Mouse (Mus musculus): ENCODE data around the gene Plekhg5. TPM values are rescaled to one million over a fixed set of nuclear protein-coding genes. Genes with fewer than 3 reads are reported as not detected.
A peak's percentile ranks its signal among the peaks of the same experiment; 100 is the strongest.

The Plekhg5 gene
- polyA plus RNA-seq (2012; rRNA removed): 22.2 and 23.6 TPM in 2 replicates

- Histone ChIP-seq H3K27me3 (replicated peaks; ENCODE audit: control insufficient read depth, insufficient read depth, low read length) (no peaks in the 10 kb centered on the region), H3K4me1 (ENCODE audit: control insufficient read depth, insufficient read depth, low read length) (no peaks in the 10 kb centered on the region; the same call in 1 of the 2 replicates), H3K27ac (ENCODE audit: insufficient read depth, low read depth, low read length) (no peak within 1 kb of the TSS), H3K4me3 (ENCODE audit: insufficient read depth, low read depth, low read length) (no peak within 1 kb of the TSS), H3K36me3 (ENCODE audit: control insufficient read depth, insufficient read depth, low read length) (no peaks in the 10 kb centered on the region)
- no peak for DNase-seq
- 45% methylated on average over 10 of the region's 10 CpGs for WGBS
- TF ChIP-seq POLR2A (IDR thresholded peaks at IDR 0.05; ENCODE audit: low read depth, low read length) (no peak), CTCF (conservative IDR thresholded peaks at IDR 0.05; ENCODE audit: insufficient read depth, insufficient read length, low read depth, low read length) (no peak)
Observed at GRCm38 (mm10) chr4:152072121-152072601, at the start of gene Plekhg5. Gene Plekhg5 (plus strand): TSS chr4:152072498.

- Histone ChIP-seq H3K27me3 (replicated peaks; ENCODE audit: control insufficient read depth, insufficient read depth, low read length) (no peaks in the 10 kb centered on the region), H3K27ac (ENCODE audit: insufficient read depth, low read depth, low read length) (no peak overlapping the region), H3K4me1 (ENCODE audit: control insufficient read depth, insufficient read depth, low read length) (0 out of 2 replicates have a peak, but pooled peaks cover 6% of the 10 kb centered on the region), H3K4me3 (ENCODE audit: insufficient read depth, low read depth, low read length) (no peak overlapping the region), H3K36me3 (ENCODE audit: control insufficient read depth, insufficient read depth, low read length) (no peaks in the 10 kb centered on the region)
- 70% methylated on average over 8 of the region's 8 CpGs for WGBS
- no peak for DNase-seq
- TF ChIP-seq CTCF (conservative IDR thresholded peaks at IDR 0.05; ENCODE audit: insufficient read depth, insufficient read length, low read depth, low read length): no peak
- no peak for TF ChIP-seq POLR2A (IDR thresholded peaks at IDR 0.05; ENCODE audit: low read depth, low read length)
Observed at GRCm38 (mm10) chr4:152022506-152022905, 49.8 kb upstream of the Plekhg5 start.

GRCm38 (mm10) chr4:152024525-152024924 lies 47.8 kb upstream of the Plekhg5 start:
- no peaks in the 10 kb centered on the region for H3K36me3 ChIP-seq (ENCODE audit: control insufficient read depth, insufficient read depth, low read length)
- H3K4me1 ChIP-seq (ENCODE audit: control insufficient read depth, insufficient read depth, low read length): peaks cover 6% of the 10 kb centered on the region; the same call in 1 of the 2 replicates
- no peak overlapping the region for H3K27ac ChIP-seq (ENCODE audit: insufficient read depth, low read depth, low read length)
- no peak for DNase-seq
- no peak overlapping the region for H3K4me3 ChIP-seq (ENCODE audit: insufficient read depth, low read depth, low read length)
- 94% methylated on average over 11 of the region's 11 CpGs for WGBS
- TF ChIP-seq POLR2A (IDR thresholded peaks at IDR 0.05; ENCODE audit: low read depth, low read length) (no peak), CTCF (conservative IDR thresholded peaks at IDR 0.05; ENCODE audit: insufficient read depth, insufficient read length, low read depth, low read length) (no peak)
- H3K27me3 ChIP-seq (replicated peaks; ENCODE audit: control insufficient read depth, insufficient read depth, low read length): no peaks in the 10 kb centered on the region

GRCm38 (mm10) chr4:152026751-152027508 lies 45.4 kb upstream of the Plekhg5 start:
- Histone ChIP-seq H3K27ac (ENCODE audit: insufficient read depth, low read depth, low read length) (peak overlapping the region; percentile 19), H3K4me1 (ENCODE audit: control insufficient read depth, insufficient read depth, low read length) (peaks cover 6% of the 10 kb centered on the region; the same call in 1 of the 2 replicates)

GRCm38 (mm10) chr4:152027524-152027923 lies 44.8 kb upstream of the Plekhg5 start, which contains the start of gene Zbtb48:
Gene Zbtb48 (minus strand): TSS chr4:152027671.
- H3K27me3 ChIP-seq (replicated peaks; ENCODE audit: control insufficient read depth, insufficient read depth, low read length): no peaks in the 10 kb centered on the region
- peaks cover 6% of the 10 kb centered on the region; the same call in 1 of the 2 replicates for H3K4me1 ChIP-seq (ENCODE audit: control insufficient read depth, insufficient read depth, low read length)
- H3K4me3 ChIP-seq (ENCODE audit: insufficient read depth, low read depth, low read length): peak within 1 kb of the TSS; percentile 66
- DNase-seq: peak; percentile 99
- TF ChIP-seq CTCF (conservative IDR thresholded peaks at IDR 0.05; ENCODE audit: insufficient read depth, insufficient read length, low read depth, low read length) (no peak), POLR2A (IDR thresholded peaks at IDR 0.05; ENCODE audit: low read depth, low read length) (no peak)
- H3K36me3 ChIP-seq (ENCODE audit: control insufficient read depth, insufficient read depth, low read length): no peaks in the 10 kb centered on the region
- H3K27ac ChIP-seq (ENCODE audit: insufficient read depth, low read depth, low read length): peak within 1 kb of the TSS; percentile 19
- WGBS: under 1% methylated on average over 35 of the region's 35 CpGs

More at GRCm38 (mm10) chr4:152026751-152027508, 45.4 kb upstream of the Plekhg5 start:
- Histone ChIP-seq H3K4me3 (ENCODE audit: insufficient read depth, low read depth, low read length) (peak overlapping the region; percentile 66), H3K27me3 (replicated peaks; ENCODE audit: control insufficient read depth, insufficient read depth, low read length) (no peaks in the 10 kb centered on the region), H3K36me3 (ENCODE audit: control insufficient read depth, insufficient read depth, low read length) (no peaks in the 10 kb centered on the region)
- peak; percentile 51 for DNase-seq
- WGBS: 2% methylated on average over 41 of the region's 41 CpGs
- no peak for TF ChIP-seq POLR2A (IDR thresholded peaks at IDR 0.05; ENCODE audit: low read depth, low read length)
- 0 out of 2 replicates have a peak, but pooled peaks have one; percentile 4 for TF ChIP-seq CTCF (conservative IDR thresholded peaks at IDR 0.05; ENCODE audit: insufficient read depth, insufficient read length, low read depth, low read length)

GRCm38 (mm10) chr4:152028456-152028855 lies 43.8 kb upstream of the Plekhg5 start:
- peaks cover 6% of the 10 kb centered on the region; the same call in 1 of the 2 replicates for H3K4me1 ChIP-seq (ENCODE audit: control insufficient read depth, insufficient read depth, low read length)
- no peaks in the 10 kb centered on the region for H3K27me3 ChIP-seq (replicated peaks; ENCODE audit: control insufficient read depth, insufficient read depth, low read length)
- DNase-seq: no peak
- no peaks in the 10 kb centered on the region for H3K36me3 ChIP-seq (ENCODE audit: control insufficient read depth, insufficient read depth, low read length)
- no peak for TF ChIP-seq CTCF (conservative IDR thresholded peaks at IDR 0.05; ENCODE audit: insufficient read depth, insufficient read length, low read depth, low read length)
- no peak for TF ChIP-seq POLR2A (IDR thresholded peaks at IDR 0.05; ENCODE audit: low read depth, low read length)
- 61% methylated on average over 15 of the region's 15 CpGs for WGBS
- no peak overlapping the region for H3K4me3 ChIP-seq (ENCODE audit: insufficient read depth, low read depth, low read length)
- no peak overlapping the region for H3K27ac ChIP-seq (ENCODE audit: insufficient read depth, low read depth, low read length)

- peaks cover 6% of the 10 kb centered on the region; the same call in 1 of the 2 replicates for H3K4me1 ChIP-seq (ENCODE audit: control insufficient read depth, insufficient read depth, low read length)
- H3K36me3 ChIP-seq (ENCODE audit: control insufficient read depth, insufficient read depth, low read length): no peaks in the 10 kb centered on the region
- H3K4me3 ChIP-seq (ENCODE audit: insufficient read depth, low read depth, low read length): no peak overlapping the region
- 48% methylated on average over 5 of the region's 5 CpGs for WGBS
- DNase-seq: no peak
- TF ChIP-seq CTCF (conservative IDR thresholded peaks at IDR 0.05; ENCODE audit: insufficient read depth, insufficient read length, low read depth, low read length): peak; percentile 27; the same call in 1 of the 2 replicates
- no peak for TF ChIP-seq POLR2A (IDR thresholded peaks at IDR 0.05; ENCODE audit: low read depth, low read length)
- H3K27me3 ChIP-seq (replicated peaks; ENCODE audit: control insufficient read depth, insufficient read depth, low read length): no peaks in the 10 kb centered on the region
- H3K27ac ChIP-seq (ENCODE audit: insufficient read depth, low read depth, low read length): no peak overlapping the region
Observed at GRCm38 (mm10) chr4:152029087-152029486, 43.2 kb upstream of the Plekhg5 start.

All from kidney, adult 2 months (tissue).